In genomic region chr4:103621586-103621985, GRCm38 (mm10) we compare ENCODE assay signal across 15 mouse cellular contexts. TPM values are rescaled to one million over a fixed set of nuclear protein-coding genes. Genes with fewer than 3 reads are reported as not detected.
DNase-seq lines count a peak whose midpoint lies in the region; ATAC-seq and TF ChIP-seq lines count a peak whose summit lies in the region.
"Had no signal": no experiment of that assay in that cellular context is flagged by ENCODE, and none has a peak within 500 bp of the region (broad histone marks: within the 10 kb centered on the region; RNA-seq: fewer than 3 reads in every experiment).

No protein-coding gene starts in this region.

- intact Hi-C loops in left cerebral cortex, adult 2 months (cut with DNase I) = no loop called here
- intact Hi-C loops in left cerebral cortex, postnatal 25 days (cut with DNase I) = no loop called here

- no peak for TF ChIP-seq CTCF in left cerebral cortex, adult 2 months (IDR thresholded peaks at IDR 0.05)

- H3K27ac ChIP-seq in forebrain, embryonic 11.5 days (ENCODE audit: low read depth, low read length) = no peak overlapping the region
- H3K27ac ChIP-seq in forebrain, embryonic 10.5 days = no peak overlapping the region
- H3K27ac ChIP-seq in left cerebral cortex, adult 2 months = peak overlapping the region; percentile 78
- no peak overlapping the region for H3K27ac ChIP-seq in forebrain, embryonic 16.5 days (ENCODE audit: low read length)
- no peak overlapping the region for H3K27ac ChIP-seq in midbrain, embryonic 15.5 days
- H3K27ac ChIP-seq: liver, embryonic 15.5 days; stomach, postnatal 0 days had no signal

- DNase-seq in forebrain, embryonic 11.5 days (ENCODE audit: low spot score) = no peak
- no peak for DNase-seq in forebrain, embryonic 10.5 days (ENCODE audit: extremely low spot score, low spot score)
- DNase-seq in left cerebral cortex, adult 2 months (ENCODE audit: extremely low spot score in 1 of 2, low spot score in 2 of 2) = no peak
- no peak for DNase-seq in left cerebral cortex, postnatal 25 days (ENCODE audit: low spot score in 2 of 2)
- DNase-seq in adrenal gland, adult 8-10 months = no peak
- DNase-seq: cerebellum, adult 2 months; heart, adult 18-20 months; lung, postnatal 36 days; thymus, postnatal 36 days had no signal

- no peak overlapping the region for H3K9ac ChIP-seq in forebrain, embryonic 11.5 days (ENCODE audit: low read length)
- H3K9ac ChIP-seq in forebrain, embryonic 16.5 days (replicated peaks; ENCODE audit: low read depth, low read length) = peak overlapping the region; percentile 33; the same call in 1 of the 2 replicates
- H3K9ac ChIP-seq in midbrain, embryonic 15.5 days = peak overlapping the region; percentile 1
- H3K9ac ChIP-seq: liver, embryonic 15.5 days had no signal

- 24% methylated on average over 5 of the region's 5 CpGs for WGBS in forebrain, embryonic 11.5 days
- WGBS in forebrain, embryonic 10.5 days = 35% methylated on average over 5 of the region's 5 CpGs
- 18% methylated on average over 5 of the region's 5 CpGs for WGBS in forebrain, embryonic 16.5 days
- WGBS in midbrain, embryonic 15.5 days = 16% methylated on average over 5 of the region's 5 CpGs

- no peaks in the 10 kb centered on the region for H3K9me3 ChIP-seq in forebrain, embryonic 11.5 days (ENCODE audit: control insufficient read depth, low read length)
- no peaks in the 10 kb centered on the region for H3K9me3 ChIP-seq in forebrain, embryonic 10.5 days
- H3K9me3 ChIP-seq in forebrain, embryonic 16.5 days (ENCODE audit: control insufficient read depth, low read length) = no peaks in the 10 kb centered on the region
- no peaks in the 10 kb centered on the region for H3K9me3 ChIP-seq in midbrain, embryonic 15.5 days
- H3K9me3 ChIP-seq: liver, embryonic 15.5 days had no signal

- peak overlapping the region; percentile 60; the same call in 1 of the 2 replicates for H3K4me2 ChIP-seq in forebrain, embryonic 11.5 days (ENCODE audit: low read depth, low read length, severe bottlenecking)
- peak overlapping the region; percentile 55 for H3K4me2 ChIP-seq in forebrain, embryonic 16.5 days (ENCODE audit: low read length)
- peak overlapping the region; percentile 80 for H3K4me2 ChIP-seq in midbrain, embryonic 15.5 days
- H3K4me2 ChIP-seq: liver, embryonic 15.5 days had no signal

- no peaks in the 10 kb centered on the region for H3K36me3 ChIP-seq in forebrain, embryonic 11.5 days (ENCODE audit: control insufficient read depth, insufficient read depth, low read length)
- no peaks in the 10 kb centered on the region for H3K36me3 ChIP-seq in forebrain, embryonic 10.5 days (replicated peaks)
- no peaks in the 10 kb centered on the region for H3K36me3 ChIP-seq in forebrain, embryonic 16.5 days (ENCODE audit: control insufficient read depth, insufficient read depth)
- H3K36me3 ChIP-seq in midbrain, embryonic 15.5 days (replicated peaks) = no peaks in the 10 kb centered on the region
- H3K36me3 ChIP-seq: liver, embryonic 15.5 days had no signal

- ATAC-seq in forebrain, embryonic 11.5 days (replicated peaks; ENCODE audit: low FRiP score) = no peak
- ATAC-seq in forebrain, embryonic 16.5 days = peak; percentile 21; the same call in 1 of the 2 replicates
- no peak for ATAC-seq in midbrain, embryonic 15.5 days (replicated peaks)
- no peak for ATAC-seq in megakaryocyte progenitor cell, adult 5-6 weeks (replicated peaks; ENCODE audit: poor library complexity)

- H3K4me3 ChIP-seq in forebrain, embryonic 11.5 days (ENCODE audit: low read depth, low read length) = no peak overlapping the region
- no peak overlapping the region; the same call in 1 of the 2 replicates for H3K4me3 ChIP-seq in forebrain, embryonic 10.5 days
- H3K4me3 ChIP-seq in left cerebral cortex, adult 2 months = peak overlapping the region; percentile 52
- H3K4me3 ChIP-seq in forebrain, embryonic 16.5 days (replicated peaks; ENCODE audit: low read length) = peak overlapping the region; percentile 56
- H3K4me3 ChIP-seq in midbrain, embryonic 15.5 days = peak overlapping the region; percentile 66
- H3K4me3 ChIP-seq: erythroblast, embryonic 14.5 days; liver, embryonic 15.5 days had no signal

- H3K27me3 ChIP-seq in forebrain, embryonic 11.5 days (ENCODE audit: control insufficient read depth, insufficient read depth, low read length) = peaks cover 38% of the 10 kb centered on the region
- H3K27me3 ChIP-seq in forebrain, embryonic 10.5 days (ENCODE audit: poor library complexity, severe bottlenecking) = peaks cover 63% of the 10 kb centered on the region
- H3K27me3 ChIP-seq in forebrain, embryonic 16.5 days (replicated peaks; ENCODE audit: control insufficient read depth, insufficient read depth, low read length) = peaks cover 18% of the 10 kb centered on the region
- H3K27me3 ChIP-seq in midbrain, embryonic 15.5 days (replicated peaks) = 0 out of 2 replicates have a peak, but pooled peaks cover 11% of the 10 kb centered on the region

- H3K4me1 ChIP-seq in forebrain, embryonic 11.5 days (replicated peaks; ENCODE audit: control insufficient read depth, insufficient read depth, low read length) = peaks cover 4% of the 10 kb centered on the region; the same call in 1 of the 2 replicates
- peaks cover 29% of the 10 kb centered on the region for H3K4me1 ChIP-seq in forebrain, embryonic 10.5 days
- peaks cover 9% of the 10 kb centered on the region for H3K4me1 ChIP-seq in forebrain, embryonic 16.5 days (replicated peaks; ENCODE audit: control insufficient read depth, insufficient read depth, low read length)
- H3K4me1 ChIP-seq in midbrain, embryonic 15.5 days = peaks cover 16% of the 10 kb centered on the region
- H3K4me1 ChIP-seq: liver, embryonic 15.5 days had no signal

RNA-seq across cellular contexts. Expression of gene Dab1, which starts 2.4 kb away (rescaled TPM):
- 46.9 and 51.6 TPM in 2 replicates for polyA plus RNA-seq in forebrain, embryonic 11.5 days (2014; fragmentation: Nextera tagmentation; extraction: Ambion mirVana)
- 26.0 and 26.4 TPM in 2 replicates for polyA plus RNA-seq in forebrain, embryonic 10.5 days (2016; fragmentation: Nextera tagmentation; extraction: Ambion mirVana)
- total RNA-seq in left cerebral cortex, adult 2 months (2021) = 100 to 1,000 TPM; 121 to 131 TPM
- total RNA-seq in left cerebral cortex, postnatal 25 days (2021) = 100 to 1,000 TPM; 111 to 114 TPM
- 195 and 214 TPM in 2 replicates for polyA plus RNA-seq in forebrain, embryonic 16.5 days (2015; fragmentation: Nextera tagmentation; extraction: Ambion mirVana)
- 119 and 135 TPM in 2 replicates for polyA plus RNA-seq in midbrain, embryonic 15.5 days (2015; fragmentation: Nextera tagmentation; extraction: Ambion mirVana)
- total RNA-seq in megakaryocyte progenitor cell, adult 5-6 weeks (2015) = not detected in 2 replicates
- total RNA-seq in megakaryocyte progenitor cell, adult 5-6 weeks (2017) = not detected in 2 replicates
- 1 to 10 TPM; 1.3 to 2.0 (median 1.8) TPM for total RNA-seq in adrenal gland, adult 8-10 months (2022)
- polyA plus RNA-seq: erythroblast, embryonic 14.5 days had no signal

Comparison
In these comparisons a context has a peak if more than half of its experiments do, and no peak if none do; other contexts are left out.
1. H3K4me3 ChIP-seq: peak in left cerebral cortex, adult 2 months (single experiment), forebrain, embryonic 16.5 days (single experiment) and midbrain, embryonic 15.5 days (single experiment); none in forebrain, embryonic 11.5 days (single experiment) and forebrain, embryonic 10.5 days (single experiment).
2. RNA of gene Dab1, which starts 2.4 kb away (total RNA-seq): 121 to 131 TPM in left cerebral cortex, adult 2 months and 111 to 114 TPM in left cerebral cortex, postnatal 25 days; 1.3 to 2.0 TPM in adrenal gland, adult 8-10 months and not detected in megakaryocyte progenitor cell, adult 5-6 weeks; every median in the first group is over 10 times any median in the second.
3. Peak in every context shown above with its lines, with median percentiles within 50 percentile points of each other: H3K4me2 ChIP-seq.